Comparison of ENCODE assay signal across 10 mouse cellular contexts in genomic region chr9:52277954-52278700, GRCm38 (mm10).
A peak's percentile ranks its signal among the peaks of the same experiment; 100 is the strongest.
DNase-seq lines count a peak whose midpoint lies in the region; ATAC-seq and TF ChIP-seq lines count a peak whose summit lies in the region.
"Had no signal": no experiment of that assay in that cellular context is flagged by ENCODE, and none has a peak within 500 bp of the region (broad histone marks: within the 10 kb centered on the region; RNA-seq: fewer than 3 reads in every experiment).

No protein-coding gene starts in this region.

- peaks cover 25% of the 10 kb centered on the region for H3K4me1 ChIP-seq in forebrain, embryonic 15.5 days
- peaks cover 25% of the 10 kb centered on the region for H3K4me1 ChIP-seq in midbrain, embryonic 15.5 days
- H3K4me1 ChIP-seq in intestine, postnatal 0 days (replicated peaks; ENCODE audit: control insufficient read depth, insufficient read depth, low read length): no peaks in the 10 kb centered on the region

- H3K4me2 ChIP-seq in forebrain, embryonic 15.5 days (replicated peaks): peak overlapping the region; percentile 27
- H3K4me2 ChIP-seq in midbrain, embryonic 15.5 days: peak overlapping the region; percentile 21
- H3K4me2 ChIP-seq in intestine, postnatal 0 days (replicated peaks; ENCODE audit: low read depth): no peak overlapping the region

- no peaks in the 10 kb centered on the region for H3K36me3 ChIP-seq in forebrain, embryonic 15.5 days
- no peaks in the 10 kb centered on the region for H3K36me3 ChIP-seq in midbrain, embryonic 15.5 days (replicated peaks)
- H3K36me3 ChIP-seq in intestine, postnatal 0 days (ENCODE audit: control insufficient read depth, insufficient read depth): no peaks in the 10 kb centered on the region

- no peaks in the 10 kb centered on the region for H3K27me3 ChIP-seq in forebrain, embryonic 15.5 days
- no peaks in the 10 kb centered on the region for H3K27me3 ChIP-seq in midbrain, embryonic 15.5 days (replicated peaks)
- H3K27me3 ChIP-seq in intestine, postnatal 0 days (replicated peaks; ENCODE audit: control insufficient read depth, insufficient read depth, low read length): no peaks in the 10 kb centered on the region

- 2% methylated on average over 14 of the region's 14 CpGs for WGBS in forebrain, embryonic 15.5 days
- 12% methylated on average over 14 of the region's 14 CpGs for WGBS in midbrain, embryonic 15.5 days
- 62% methylated on average over 14 of the region's 14 CpGs for WGBS in intestine, postnatal 0 days

- H3K9me3 ChIP-seq in forebrain, embryonic 15.5 days: no peaks in the 10 kb centered on the region
- no peaks in the 10 kb centered on the region for H3K9me3 ChIP-seq in midbrain, embryonic 15.5 days
- no peaks in the 10 kb centered on the region for H3K9me3 ChIP-seq in intestine, postnatal 0 days (ENCODE audit: control insufficient read depth)

- peak; percentile 90 for ATAC-seq in forebrain, embryonic 15.5 days (replicated peaks)
- peak; percentile 78 for ATAC-seq in midbrain, embryonic 15.5 days (replicated peaks)
- ATAC-seq in intestine, postnatal 0 days: no peak

- peak; percentile 13 for DNase-seq in layer of hippocampus, adult 11-12 months (ENCODE audit: low spot score)
- no peak for DNase-seq in layer of hippocampus, adult 9-11 months
- peak; percentile 69 for DNase-seq in ZHBTc4 (ENCODE audit: low read depth, low spot score)
- DNase-seq in thymus, postnatal 14 days: no peak
- DNase-seq in cerebellum, adult 9-10 months: no peak
- DNase-seq: lung, postnatal 14 days; thymus, postnatal 36 days had no signal

- H3K9ac ChIP-seq in forebrain, embryonic 15.5 days (replicated peaks): no peak overlapping the region
- no peak overlapping the region for H3K9ac ChIP-seq in midbrain, embryonic 15.5 days
- no peak overlapping the region for H3K9ac ChIP-seq in intestine, postnatal 0 days (ENCODE audit: low read depth, low read length)

- no peak for TF ChIP-seq CTCF in intestine, postnatal 0 days (IDR thresholded peaks at IDR 0.05; ENCODE audit: low read depth)

- H3K4me3 ChIP-seq in forebrain, embryonic 15.5 days: no peak overlapping the region
- H3K4me3 ChIP-seq in midbrain, embryonic 15.5 days: 0 out of 2 replicates have a peak overlapping the region, but pooled peaks have one; percentile 4
- H3K4me3 ChIP-seq in intestine, postnatal 0 days (ENCODE audit: low read depth, low read length): no peak overlapping the region

- peak overlapping the region; percentile 88 for H3K27ac ChIP-seq in forebrain, embryonic 15.5 days (replicated peaks)
- H3K27ac ChIP-seq in midbrain, embryonic 15.5 days: peak overlapping the region; percentile 75
- H3K27ac ChIP-seq in intestine, postnatal 0 days (ENCODE audit: low read depth, low read length): no peak overlapping the region

Comparison
In these comparisons a context has a peak if more than half of its experiments do, and no peak if none do; other contexts are left out.
1. DNase-seq: peak in layer of hippocampus, adult 11-12 months (single experiment) and ZHBTc4 (single experiment); none in layer of hippocampus, adult 9-11 months (single experiment), thymus, postnatal 14 days (single experiment) and cerebellum, adult 9-10 months (single experiment).